Mouse (Mus musculus) erythroblast, embryonic 14.5 days (primary cell): ENCODE data around the gene Sdk2. TPM values are rescaled to one million over a fixed set of nuclear protein-coding genes. Genes with fewer than 3 reads are reported as not detected.

Source experiments
- H3K27me3 ChIP-seq: 2 replicates; pipeline ENCODE4 v1.6.1; 2012; ENCODE audit warnings: inconsistent platforms; ENCODE audit not compliant: control insufficient read depth
- H3K36me3 ChIP-seq: 2 replicates; pipeline ENCODE4 v1.6.1; 2012; ENCODE audit warnings: mild to moderate bottlenecking, inconsistent platforms; ENCODE audit not compliant: control insufficient read depth
- H3K4me1 ChIP-seq: 2 replicates; pipeline ENCODE4 v1.6.1; 2012; ENCODE audit warnings: inconsistent platforms; ENCODE audit not compliant: control insufficient read depth
- H3K4me3 ChIP-seq: replicated peaks from 2 replicates; pipeline ENCODE3; 2012; ENCODE audit warnings: moderate library complexity, mild to moderate bottlenecking, inconsistent platforms
- H3K9me3 ChIP-seq: 2 replicates; pipeline ENCODE4 v1.6.1; 2012; ENCODE audit warnings: low read length, inconsistent platforms, mixed read lengths; ENCODE audit not compliant: control insufficient read depth
- GATA1 ChIP-seq: IDR thresholded peaks from 2 replicates; pipeline ENCODE4 v1.6.1; 2012; ENCODE audit warnings: low read length, inconsistent platforms, mixed read lengths
- TAL1 ChIP-seq: IDR thresholded peaks from 3 replicates; pipeline ENCODE4 v1.6.1; 2012; ENCODE audit warnings: low read length, inconsistent platforms, mixed read lengths
- polyA plus RNA-seq: library from polyadenylated mRNA; stranded (reverse); fragments of >175 nt; gene quantifications from 2 replicates; pipeline ENCODE4 v1.2.3, GENCODE M21; 2012

The Sdk2 gene
- polyA plus RNA-seq, 1 experiment: under 0.01 TPM

GRCm38 (mm10) chr11:114070881-114071280, 4.0 kb upstream of the Sdk2 start:
- Histone ChIP-seq H3K27me3 (peaks cover 29% of the 10 kb centered on the region), H3K36me3 (no peaks in the 10 kb centered on the region), H3K9me3 (no peaks in the 10 kb centered on the region), H3K4me3 (no peak overlapping the region), H3K4me1 (no peaks in the 10 kb centered on the region)
- TF ChIP-seq GATA1: no peak
- no peak for TF ChIP-seq TAL1

GRCm38 (mm10) chr11:114070131-114070530, 3.3 kb upstream of the Sdk2 start:
- H3K4me1 ChIP-seq: no peaks in the 10 kb centered on the region
- no peaks in the 10 kb centered on the region for H3K9me3 ChIP-seq
- H3K4me3 ChIP-seq: no peak overlapping the region
- no peak for TF ChIP-seq GATA1
- TF ChIP-seq TAL1: no peak
- H3K27me3 ChIP-seq: peaks cover 37% of the 10 kb centered on the region
- no peaks in the 10 kb centered on the region for H3K36me3 ChIP-seq

DNA sequence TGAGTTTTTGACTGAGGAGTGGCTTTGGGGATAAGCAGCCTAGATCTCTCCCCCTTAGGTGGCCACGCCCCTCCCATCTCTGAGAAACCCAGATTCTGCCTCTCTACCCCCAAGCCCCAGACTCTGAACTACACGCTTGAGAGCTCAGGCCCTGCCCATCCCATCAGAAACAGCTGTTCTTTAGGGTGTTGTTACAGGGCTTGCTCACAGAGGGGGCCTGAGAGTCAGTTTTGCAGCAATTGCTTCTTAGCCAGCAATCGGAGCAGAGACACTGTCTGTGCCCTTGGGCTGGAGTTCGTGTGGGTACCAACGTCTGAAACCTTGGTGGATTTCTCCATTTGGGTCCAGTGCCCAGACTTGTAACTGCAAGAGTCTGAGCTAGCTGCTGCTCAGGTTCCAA, 1.5 kb upstream of the Sdk2 start:
- no peaks in the 10 kb centered on the region for H3K9me3 ChIP-seq
- TF ChIP-seq TAL1: no peak
- no peak for TF ChIP-seq GATA1
- peaks cover 51% of the 10 kb centered on the region for H3K27me3 ChIP-seq

GRCm38 (mm10) chr11:114066098-114066950, 522 bp downstream of the Sdk2 start:
- no peaks in the 10 kb centered on the region for H3K4me1 ChIP-seq
- H3K4me3 ChIP-seq: peak overlapping the region; percentile 14
- TF ChIP-seq GATA1 (no peak), TAL1 (no peak)
- no peaks in the 10 kb centered on the region for H3K36me3 ChIP-seq
- peaks cover 53% of the 10 kb centered on the region for H3K27me3 ChIP-seq
- no peaks in the 10 kb centered on the region for H3K9me3 ChIP-seq

More for the DNA sequence above, 1.5 kb upstream of the Sdk2 start:
- Histone ChIP-seq H3K36me3 (no peaks in the 10 kb centered on the region), H3K4me3 (no peak overlapping the region), H3K4me1 (no peaks in the 10 kb centered on the region)

GRCm38 (mm10) chr11:114065596-114065995, 1.2 kb downstream of the Sdk2 start:
- no peak overlapping the region for H3K4me3 ChIP-seq

GRCm38 (mm10) chr11:114064871-114065388, 1.9 kb downstream of the Sdk2 start:
- H3K9me3 ChIP-seq: no peaks in the 10 kb centered on the region
- no peak overlapping the region for H3K4me3 ChIP-seq
- H3K27me3 ChIP-seq: peaks cover 53% of the 10 kb centered on the region

More at GRCm38 (mm10) chr11:114065596-114065995, 1.2 kb downstream of the Sdk2 start:
- peaks cover 53% of the 10 kb centered on the region for H3K27me3 ChIP-seq
- no peaks in the 10 kb centered on the region for H3K36me3 ChIP-seq
- TF ChIP-seq TAL1 (no peak), GATA1 (no peak)
- no peaks in the 10 kb centered on the region for H3K4me1 ChIP-seq
- H3K9me3 ChIP-seq: no peaks in the 10 kb centered on the region

GRCm38 (mm10) chr11:114061946-114062345, 4.9 kb downstream of the Sdk2 start:
- TF ChIP-seq TAL1: no peak
- TF ChIP-seq GATA1: no peak
- Histone ChIP-seq H3K4me1 (no peaks in the 10 kb centered on the region), H3K4me3 (no peak overlapping the region), H3K27me3 (peaks cover 35% of the 10 kb centered on the region), H3K9me3 (no peaks in the 10 kb centered on the region), H3K36me3 (no peaks in the 10 kb centered on the region)

More at GRCm38 (mm10) chr11:114064871-114065388, 1.9 kb downstream of the Sdk2 start:
- Histone ChIP-seq H3K36me3 (no peaks in the 10 kb centered on the region), H3K4me1 (no peaks in the 10 kb centered on the region)
- TF ChIP-seq TAL1: no peak
- no peak for TF ChIP-seq GATA1

DNA sequence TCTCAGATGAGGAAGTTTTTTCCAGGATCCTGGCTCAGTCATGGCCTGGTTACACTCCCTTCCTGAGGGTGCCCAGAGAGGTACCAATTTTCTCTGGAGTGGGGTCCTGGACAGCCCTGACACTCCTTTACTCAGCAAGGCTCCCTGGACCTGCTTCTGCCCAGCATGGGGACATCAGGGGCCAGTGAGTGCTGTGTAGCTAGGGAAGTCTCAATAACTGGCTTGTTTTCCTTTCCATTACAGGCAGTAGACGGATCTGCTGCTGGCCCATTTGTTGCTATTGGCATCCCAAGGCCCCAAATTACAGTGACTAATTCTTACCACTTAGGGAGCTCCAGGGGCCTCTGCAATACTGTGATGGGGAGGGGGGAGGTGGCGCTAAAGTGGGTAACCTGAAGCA, 5.6 kb downstream of the Sdk2 start:
- TF ChIP-seq GATA1 (no peak), TAL1 (no peak)
- no peak overlapping the region for H3K4me3 ChIP-seq
- no peaks in the 10 kb centered on the region for H3K9me3 ChIP-seq
- peaks cover 28% of the 10 kb centered on the region for H3K27me3 ChIP-seq
- no peaks in the 10 kb centered on the region for H3K4me1 ChIP-seq
- H3K36me3 ChIP-seq: no peaks in the 10 kb centered on the region

DNA sequence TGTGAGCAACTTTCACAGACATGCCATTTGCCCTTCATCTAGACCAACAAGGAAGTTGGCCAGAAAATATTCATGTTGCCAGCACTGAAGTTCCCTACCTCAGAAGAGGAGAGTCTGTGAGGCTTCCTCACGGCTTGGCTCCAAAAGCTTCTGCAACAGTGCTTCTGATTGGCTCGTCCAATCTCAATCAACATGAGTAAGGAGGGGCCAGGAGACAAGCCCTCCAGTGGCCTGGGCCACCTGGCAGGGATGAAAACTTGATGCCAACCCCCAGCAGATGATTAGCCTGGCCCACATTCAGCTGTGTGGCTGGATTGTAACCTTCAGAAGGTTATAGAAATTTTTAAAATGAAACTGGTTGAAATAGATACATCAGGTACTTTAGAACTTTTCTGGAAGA, 10.5 kb downstream of the Sdk2 start:
- H3K4me1 ChIP-seq: no peaks in the 10 kb centered on the region

More for the DNA sequence above, 10.5 kb downstream of the Sdk2 start:
- TF ChIP-seq TAL1: no peak
- no peak for TF ChIP-seq GATA1
- H3K4me3 ChIP-seq: no peak overlapping the region
- H3K36me3 ChIP-seq: no peaks in the 10 kb centered on the region
- H3K9me3 ChIP-seq: no peaks in the 10 kb centered on the region
- H3K27me3 ChIP-seq: no peaks in the 10 kb centered on the region
